Mouse (Mus musculus) midbrain, embryonic 14.5 days (tissue): ENCODE measurements around the gene Ebf1. TPM values are rescaled to one million over a fixed set of nuclear protein-coding genes. Genes with fewer than 3 reads are reported as not detected.
A peak's percentile ranks its signal among the peaks of the same experiment; 100 is the strongest.

Experiments
- ATAC-seq: fragments of 200-750 bp; cut with Nextera tagmentation; 2 replicates; pipeline ENCODE4 v1.8.0; 2017; ENCODE audit warnings: moderate number of reproducible peaks, moderate library complexity; ENCODE audit not compliant: low FRiP score, low TSS enrichment
- DNase-seq: peaks from one replicate; pipeline ENCODE4 v3.0.0-alpha.2; 2015
- H3K27ac ChIP-seq: fragments of 300-500 bp; sonication (generic); replicated peaks from 2 replicates; pipeline ENCODE4 v1.5.1; 2014; ENCODE audit warnings: mild to moderate bottlenecking, low read depth, low read length, moderate library complexity
- H3K27me3 ChIP-seq: fragments of 300-500 bp; sonication (generic); 2 replicates; pipeline ENCODE4 v1.6.1; 2014; ENCODE audit warnings: low read length, control low read depth, mixed read lengths; ENCODE audit not compliant: control insufficient read depth, insufficient read depth
- H3K36me3 ChIP-seq: fragments of 300-500 bp; sonication (generic); 2 replicates; pipeline ENCODE4 v1.6.1; 2014; ENCODE audit warnings: low read length, control low read depth; ENCODE audit not compliant: control insufficient read depth, insufficient read depth
- H3K4me1 ChIP-seq: fragments of 300-500 bp; sonication (generic); 2 replicates; pipeline ENCODE4 v1.6.1; 2014; ENCODE audit warnings: mild to moderate bottlenecking, antibody characterized with exemption, low read length, control low read depth; ENCODE audit not compliant: control insufficient read depth, insufficient read depth
- H3K4me2 ChIP-seq: fragments of 300-500 bp; sonication (generic); 2 replicates; pipeline ENCODE4 v1.6.1; 2014; ENCODE audit warnings: mild to moderate bottlenecking, low read length, moderate library complexity
- H3K4me3 ChIP-seq: fragments of 300-500 bp; sonication (generic); replicated peaks from 2 replicates; pipeline ENCODE4 v1.5.1; 2014; ENCODE audit warnings: low read depth, low read length
- H3K9ac ChIP-seq: fragments of 300-500 bp; sonication (generic); replicated peaks from 2 replicates; pipeline ENCODE4 v1.6.1; 2014; ENCODE audit warnings: mild to moderate bottlenecking, low read length, moderate library complexity
- H3K9me3 ChIP-seq: fragments of 300-500 bp; sonication (generic); 2 replicates; pipeline ENCODE4 v1.6.1; 2016; ENCODE audit warnings: low read length, control low read depth, mixed read lengths; ENCODE audit not compliant: control insufficient read depth
- WGBS: fragments of 180-500 bp; shearing (Covaris S2); extraction: QIAGEN DNeasy Blood & Tissue Kit; methylation state at CpG from one replicate; pipeline ENCODE4 v1.1.7; 2014; 5-methylcytosine and 5-hydroxymethylcytosine counted together
- polyA plus RNA-seq: library from polyadenylated mRNA; unstranded; fragments of >200 nt; fragmentation: Nextera tagmentation; extraction: Ambion mirVana; gene quantifications from 2 replicates; pipeline ENCODE4 v1.2.1, GENCODE M21; 2014

The Ebf1 gene
- polyA plus RNA-seq, 1 experiment from 2014 or later: 112 TPM

GRCm38 (mm10) chr11:44792816-44793215 lies 175.7 kb downstream of the Ebf1 start:
- H3K9me3 ChIP-seq: no peaks in the 10 kb centered on the region
- no peak for ATAC-seq
- H3K4me3 ChIP-seq: no peak overlapping the region
- 9% methylated on average over 3 of the region's 3 CpGs for WGBS
- DNase-seq: no peak
- no peak overlapping the region for H3K27ac ChIP-seq
- no peaks in the 10 kb centered on the region for H3K36me3 ChIP-seq
- no peak overlapping the region for H3K4me2 ChIP-seq
- H3K4me1 ChIP-seq: peaks cover 7% of the 10 kb centered on the region
- no peaks in the 10 kb centered on the region for H3K27me3 ChIP-seq
- no peak overlapping the region for H3K9ac ChIP-seq

- WGBS: 92% methylated on average over 4 of the region's 4 CpGs
- no peaks in the 10 kb centered on the region for H3K36me3 ChIP-seq
- DNase-seq (no peak), ATAC-seq (no peak)
- H3K27me3 ChIP-seq: no peaks in the 10 kb centered on the region
- no peak overlapping the region for H3K9ac ChIP-seq
- no peak overlapping the region for H3K4me3 ChIP-seq
- H3K9me3 ChIP-seq: no peaks in the 10 kb centered on the region
- no peak overlapping the region for H3K4me2 ChIP-seq
- no peak overlapping the region for H3K27ac ChIP-seq
- peaks cover 11% of the 10 kb centered on the region for H3K4me1 ChIP-seq
These were observed 177.8 kb downstream of the Ebf1 start for GRCm38 (mm10) chr11:44794883-44795282.

GRCm38 (mm10) chr11:44795767-44796166 lies 178.7 kb downstream of the Ebf1 start:
- Histone ChIP-seq H3K9me3 (no peaks in the 10 kb centered on the region), H3K4me3 (no peak overlapping the region), H3K36me3 (no peaks in the 10 kb centered on the region), H3K27ac (no peak overlapping the region), H3K9ac (no peak overlapping the region), H3K4me2 (no peak overlapping the region), H3K4me1 (peaks cover 13% of the 10 kb centered on the region), H3K27me3 (no peaks in the 10 kb centered on the region)
- ATAC-seq: no peak
- WGBS: 93% methylated on average over 3 of the region's 3 CpGs
- DNase-seq: no peak

GRCm38 (mm10) chr11:44798270-44798669 lies 181.2 kb downstream of the Ebf1 start:
- 62% methylated on average over 3 of the region's 3 CpGs for WGBS
- H3K27me3 ChIP-seq: no peaks in the 10 kb centered on the region
- no peak overlapping the region for H3K9ac ChIP-seq
- no peak overlapping the region for H3K4me2 ChIP-seq
- H3K27ac ChIP-seq: no peak overlapping the region
- no peaks in the 10 kb centered on the region for H3K36me3 ChIP-seq
- H3K4me1 ChIP-seq: peaks cover 7% of the 10 kb centered on the region
- ATAC-seq (no peak), DNase-seq (no peak)
- H3K9me3 ChIP-seq: no peaks in the 10 kb centered on the region
- no peak overlapping the region for H3K4me3 ChIP-seq

GRCm38 (mm10) chr11:44804046-44804445 lies 186.9 kb downstream of the Ebf1 start:
- Histone ChIP-seq H3K9ac (no peak overlapping the region), H3K27ac (no peak overlapping the region), H3K9me3 (no peaks in the 10 kb centered on the region), H3K4me2 (no peak overlapping the region), H3K4me3 (no peak overlapping the region), H3K36me3 (no peaks in the 10 kb centered on the region), H3K27me3 (no peaks in the 10 kb centered on the region), H3K4me1 (peaks cover 13% of the 10 kb centered on the region)
- no peak for ATAC-seq
- WGBS: 72% methylated on average over 7 of the region's 7 CpGs
- DNase-seq: no peak

GRCm38 (mm10) chr11:44806589-44806988 lies 189.5 kb downstream of the Ebf1 start:
- ATAC-seq (no peak), DNase-seq (peak; percentile 58)
- 0 out of 2 replicates have a peak, but pooled peaks cover 6% of the 10 kb centered on the region for H3K4me1 ChIP-seq
- peak overlapping the region; percentile 16; the same call in 1 of the 2 replicates for H3K27ac ChIP-seq
- no peak overlapping the region for H3K4me3 ChIP-seq
- WGBS: 14% methylated on average over 11 of the region's 11 CpGs
- no peaks in the 10 kb centered on the region for H3K36me3 ChIP-seq
- H3K27me3 ChIP-seq: no peaks in the 10 kb centered on the region
- no peak overlapping the region for H3K9ac ChIP-seq
- H3K4me2 ChIP-seq: peak overlapping the region; percentile 14; the same call in 1 of the 2 replicates
- no peaks in the 10 kb centered on the region for H3K9me3 ChIP-seq

GRCm38 (mm10) chr11:44808855-44809546 lies 191.9 kb downstream of the Ebf1 start:
- H3K4me2 ChIP-seq: no peak overlapping the region
- DNase-seq: no peak
- no peaks in the 10 kb centered on the region for H3K9me3 ChIP-seq
- WGBS: 90% methylated on average over 4 of the region's 4 CpGs
- no peak for ATAC-seq
- H3K27me3 ChIP-seq: no peaks in the 10 kb centered on the region
- H3K4me1 ChIP-seq: 0 out of 2 replicates have a peak, but pooled peaks cover 10% of the 10 kb centered on the region
- H3K9ac ChIP-seq: no peak overlapping the region
- H3K27ac ChIP-seq: no peak overlapping the region
- no peak overlapping the region for H3K4me3 ChIP-seq
- H3K36me3 ChIP-seq: no peaks in the 10 kb centered on the region

GRCm38 (mm10) chr11:44811007-44811406 lies 193.9 kb downstream of the Ebf1 start:
- H3K4me1 ChIP-seq: 0 out of 2 replicates have a peak, but pooled peaks cover 10% of the 10 kb centered on the region
- H3K4me2 ChIP-seq: no peak overlapping the region
- H3K9me3 ChIP-seq: no peaks in the 10 kb centered on the region
- no peak overlapping the region for H3K27ac ChIP-seq
- 78% methylated on average over 6 of the region's 6 CpGs for WGBS
- DNase-seq (no peak), ATAC-seq (no peak)
- no peak overlapping the region for H3K4me3 ChIP-seq
- no peaks in the 10 kb centered on the region for H3K36me3 ChIP-seq
- H3K27me3 ChIP-seq: no peaks in the 10 kb centered on the region
- no peak overlapping the region for H3K9ac ChIP-seq

GRCm38 (mm10) chr11:44812193-44812746 lies 195.2 kb downstream of the Ebf1 start:
- no peak overlapping the region for H3K4me2 ChIP-seq
- H3K27ac ChIP-seq: no peak overlapping the region
- no peak for DNase-seq
- H3K9ac ChIP-seq: no peak overlapping the region
- 0 out of 2 replicates have a peak, but pooled peaks cover 3% of the 10 kb centered on the region for H3K4me1 ChIP-seq
- no peak for ATAC-seq
- H3K9me3 ChIP-seq: no peaks in the 10 kb centered on the region
- H3K27me3 ChIP-seq: no peaks in the 10 kb centered on the region
- H3K36me3 ChIP-seq: no peaks in the 10 kb centered on the region
- 90% methylated on average over 5 of the region's 5 CpGs for WGBS
- no peak overlapping the region for H3K4me3 ChIP-seq
